In genomic region chr7:98120325-98120724, GRCm38 (mm10) we compare ENCODE assay signal across 8 mouse cellular contexts. TPM values are rescaled to one million over a fixed set of nuclear protein-coding genes. Genes with fewer than 3 reads are reported as not detected.
A peak's percentile ranks its signal among the peaks of the same experiment; 100 is the strongest.
DNase-seq lines count a peak whose midpoint lies in the region; ATAC-seq and TF ChIP-seq lines count a peak whose summit lies in the region.

No protein-coding gene starts in this region.

- ATAC-seq in G1E (ENCODE audit: extremely low read depth, insufficient number of reproducible peaks, low FRiP score, poor library complexity, severe bottlenecking) = no peak
- ATAC-seq in forebrain, embryonic 12.5 days (ENCODE audit: low FRiP score) = peak; percentile 85
- ATAC-seq in hematopoietic stem cell, adult 5-6 weeks (replicated peaks in 1 of 2; ENCODE audit: insufficient read depth in 1 of 2, low FRiP score in 2 of 2, low TSS enrichment in 1 of 2, low read depth in 1 of 2, poor library complexity in 2 of 2, severe bottlenecking in 2 of 2) = peak; percentile 80 to 88
- ATAC-seq in lung, embryonic 16.5 days (ENCODE audit: low read depth) = peak; percentile 69

- peaks cover 5% of the 10 kb centered on the region for H3K4me1 ChIP-seq in G1E (ENCODE audit: insufficient read depth, low read depth, low read length)
- H3K4me1 ChIP-seq in forebrain, embryonic 12.5 days = 0 out of 2 replicates have a peak, but pooled peaks cover 10% of the 10 kb centered on the region
- peaks cover 3% of the 10 kb centered on the region for H3K4me1 ChIP-seq in lung, embryonic 16.5 days (replicated peaks; ENCODE audit: control insufficient read depth, insufficient read depth, low read length)

- H3K4me3 ChIP-seq in G1E (ENCODE audit: low read depth, low read length) = no peak overlapping the region; the same call in 1 of the 2 replicates
- peak overlapping the region; percentile 26 for H3K4me3 ChIP-seq in forebrain, embryonic 12.5 days (replicated peaks)
- peak overlapping the region; percentile 22; the same call in 1 of the 2 replicates for H3K4me3 ChIP-seq in layer of hippocampus, adult 2 months
- H3K4me3 ChIP-seq in lung, embryonic 16.5 days (ENCODE audit: low read length) = peak overlapping the region; percentile 19

- H3K9me3 ChIP-seq in G1E (replicated peaks) = no peaks in the 10 kb centered on the region
- H3K9me3 ChIP-seq in forebrain, embryonic 12.5 days = no peaks in the 10 kb centered on the region
- H3K9me3 ChIP-seq in lung, embryonic 16.5 days (ENCODE audit: control insufficient read depth, low read length) = no peaks in the 10 kb centered on the region

- H3K27me3 ChIP-seq in G1E (ENCODE audit: insufficient read depth, low read length) = peaks cover 42% of the 10 kb centered on the region
- peaks cover 13% of the 10 kb centered on the region; the same call in 1 of the 2 replicates for H3K27me3 ChIP-seq in forebrain, embryonic 12.5 days
- no peaks in the 10 kb centered on the region for H3K27me3 ChIP-seq in lung, embryonic 16.5 days (ENCODE audit: control insufficient read depth, insufficient read depth, low read depth, low read length)

- DNase-seq in G1E (ENCODE audit: low spot score) = peak; percentile 77
- peak; percentile 53 for DNase-seq in c-Kit-positive CD71-positive TER-119-positive erythroid progenitor cells, embryonic 14.5 days (ENCODE audit: low spot score)
- peak; percentile 65 to 75 for DNase-seq in layer of hippocampus, adult 2 months (ENCODE audit: low spot score in 2 of 2)
- peak; percentile 47 for DNase-seq in retina, adult 2 months (ENCODE audit: low read depth, low spot score)
- DNase-seq in thymus, postnatal 4 days = peak; percentile 88

- H3K9ac ChIP-seq in forebrain, embryonic 12.5 days = peak overlapping the region; percentile 38; the same call in 1 of the 2 replicates
- peak overlapping the region; percentile 42 for H3K9ac ChIP-seq in lung, embryonic 16.5 days (ENCODE audit: low read length)

- 4% methylated on average over 7 of the region's 7 CpGs for WGBS in forebrain, embryonic 12.5 days
- 3% methylated on average over 7 of the region's 7 CpGs for WGBS in lung, embryonic 16.5 days

- no peak overlapping the region for H3K27ac ChIP-seq in forebrain, embryonic 12.5 days
- no peak overlapping the region for H3K27ac ChIP-seq in layer of hippocampus, adult 2 months
- H3K27ac ChIP-seq in lung, embryonic 16.5 days (ENCODE audit: low read length) = no peak overlapping the region

- no peaks in the 10 kb centered on the region for H3K36me3 ChIP-seq in G1E (replicated peaks)
- no peaks in the 10 kb centered on the region for H3K36me3 ChIP-seq in forebrain, embryonic 12.5 days (replicated peaks)
- H3K36me3 ChIP-seq in lung, embryonic 16.5 days (ENCODE audit: control insufficient read depth, insufficient read depth, low read length) = no peaks in the 10 kb centered on the region

- peak; percentile 69 for TF ChIP-seq CTCF in G1E (IDR thresholded peaks at IDR 0.05; ENCODE audit: low read depth, low read length)
- TF ChIP-seq CTCF in layer of hippocampus, adult 2 months (conservative IDR thresholded peaks at IDR 0.05) = peak; percentile 91

- H3K4me2 ChIP-seq in forebrain, embryonic 12.5 days = peak overlapping the region; percentile 53
- peak overlapping the region; percentile 54 for H3K4me2 ChIP-seq in lung, embryonic 16.5 days (ENCODE audit: low read depth, low read length)

RNA-seq across cellular contexts. Expression of gene Myo7a, which starts 1.0 kb away (rescaled TPM):
- total RNA-seq in G1E (2014; fragmentation: Nextera tagmentation) (not detected in 2 replicates), G1E (2017) (0.05 and 0.12 TPM in 2 replicates)
- 0.01 TPM in 1 of 2 replicates, not detected in the other for polyA plus RNA-seq in G1E (2012)
- polyA plus RNA-seq in forebrain, embryonic 12.5 days (2016; fragmentation: Nextera tagmentation; extraction: Ambion mirVana) = 18.9 and 19.4 TPM in 2 replicates
- total RNA-seq in hematopoietic stem cell, adult 5-6 weeks (2017) = 7.3 and 7.5 TPM in 2 replicates
- 10 to 100 TPM; 10.5 to 10.8 TPM for total RNA-seq in layer of hippocampus, adult 2 months (2021)
- polyA plus RNA-seq in lung, embryonic 16.5 days (2015; fragmentation: Nextera tagmentation; extraction: Ambion mirVana) = 9.9 and 11.3 TPM in 2 replicates

RNA-seq across cellular contexts. Expression of gene Omp, which starts 25.0 kb away (rescaled TPM):
- total RNA-seq in G1E (2014; fragmentation: Nextera tagmentation) = not detected in 2 replicates
- 0.22 TPM in 1 of 2 replicates, not detected in the other for total RNA-seq in G1E (2017)
- not detected in 2 replicates for polyA plus RNA-seq in G1E (2012)
- polyA plus RNA-seq in forebrain, embryonic 12.5 days (2016; fragmentation: Nextera tagmentation; extraction: Ambion mirVana) = 0.45 and 0.74 TPM in 2 replicates
- total RNA-seq in hematopoietic stem cell, adult 5-6 weeks (2017) = 0.50 and 0.89 TPM in 2 replicates
- 1 to 10 TPM in 1 of 2 experiments, under 1 TPM in 1; 0.96 to 1.3 TPM for total RNA-seq in layer of hippocampus, adult 2 months (2021)
- polyA plus RNA-seq in lung, embryonic 16.5 days (2015; fragmentation: Nextera tagmentation; extraction: Ambion mirVana) = 0.25 and 0.73 TPM in 2 replicates

RNA-seq across cellular contexts. Expression of gene Capn5, which starts 57.7 kb away (rescaled TPM):
- total RNA-seq in G1E (2014; fragmentation: Nextera tagmentation) (6.5 TPM in 1 of 2 replicates, not detected in the other), G1E (2017) (0.23 and 1.0 TPM in 2 replicates)
- polyA plus RNA-seq in G1E (2012) = 0.02 and 0.03 TPM in 2 replicates
- polyA plus RNA-seq in forebrain, embryonic 12.5 days (2016; fragmentation: Nextera tagmentation; extraction: Ambion mirVana) = 8.3 and 9.3 TPM in 2 replicates
- total RNA-seq in hematopoietic stem cell, adult 5-6 weeks (2017) = 23.0 and 28.0 TPM in 2 replicates
- 10 to 100 TPM; 42.3 to 45.0 TPM for total RNA-seq in layer of hippocampus, adult 2 months (2021)
- 9.6 and 10.1 TPM in 2 replicates for polyA plus RNA-seq in lung, embryonic 16.5 days (2015; fragmentation: Nextera tagmentation; extraction: Ambion mirVana)
